Mouse (Mus musculus) thymus, adult 18-20 months (tissue): ENCODE data around the gene Ankrd44.

ENCODE experiments used
- DNase-seq, 2 experiments: peaks; one replicate each; pipeline ENCODE4 v3.0.0; 2022; ENCODE audit warnings: mixed read lengths in 2 of 2

Gene Ankrd44

DNA sequence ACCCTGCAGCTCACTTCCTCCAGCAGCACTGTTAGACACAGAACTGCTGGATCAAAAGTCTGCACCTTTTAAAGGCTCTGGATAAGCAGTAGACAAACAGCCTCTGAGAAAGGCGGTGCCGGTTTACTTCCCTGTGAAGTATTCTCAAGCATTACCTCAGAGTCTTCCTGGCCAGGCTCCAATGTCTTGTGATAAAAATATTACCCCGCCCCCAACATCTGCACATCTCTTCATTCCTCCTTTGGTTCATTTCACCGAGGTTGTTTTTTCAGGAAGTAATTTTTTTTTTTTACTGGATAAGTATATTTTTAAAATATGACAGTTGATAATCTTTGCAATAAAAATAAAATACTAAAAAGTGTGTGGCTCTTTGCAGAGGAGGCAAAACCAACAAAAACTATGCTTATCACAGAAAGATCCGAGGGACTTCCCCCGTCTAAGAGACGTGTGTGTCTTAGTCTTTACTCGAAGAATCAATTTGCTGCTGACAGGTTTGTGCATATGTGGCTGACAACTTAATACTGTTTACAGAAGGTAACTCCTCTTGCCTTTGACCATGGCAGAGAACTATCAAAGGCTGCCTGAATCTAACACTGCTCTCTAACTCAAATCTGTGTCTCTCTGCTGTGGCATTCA, 178.3 kb downstream of the Ankrd44 start:
- DNase-seq: no peak

DNA sequence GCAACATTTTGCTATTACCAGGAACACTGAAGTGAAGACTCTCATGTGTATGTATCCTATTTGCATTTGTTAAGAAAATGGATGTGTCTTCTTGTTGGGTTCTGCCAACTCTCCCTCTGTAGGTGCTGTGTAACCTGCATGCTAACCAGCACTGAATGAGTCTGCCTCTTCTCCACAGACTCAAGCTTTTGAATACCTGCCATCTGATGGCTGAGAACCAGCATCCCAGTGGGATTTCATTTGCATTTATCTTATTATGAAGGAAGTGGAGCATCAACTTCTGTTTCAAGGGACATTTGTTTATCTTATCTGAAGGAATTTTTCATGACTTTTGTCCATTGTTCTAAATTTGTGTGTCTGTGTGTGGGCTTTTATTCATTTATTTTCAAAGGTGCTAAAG, 180.5 kb downstream of the Ankrd44 start:
- no peak for DNase-seq

DNA sequence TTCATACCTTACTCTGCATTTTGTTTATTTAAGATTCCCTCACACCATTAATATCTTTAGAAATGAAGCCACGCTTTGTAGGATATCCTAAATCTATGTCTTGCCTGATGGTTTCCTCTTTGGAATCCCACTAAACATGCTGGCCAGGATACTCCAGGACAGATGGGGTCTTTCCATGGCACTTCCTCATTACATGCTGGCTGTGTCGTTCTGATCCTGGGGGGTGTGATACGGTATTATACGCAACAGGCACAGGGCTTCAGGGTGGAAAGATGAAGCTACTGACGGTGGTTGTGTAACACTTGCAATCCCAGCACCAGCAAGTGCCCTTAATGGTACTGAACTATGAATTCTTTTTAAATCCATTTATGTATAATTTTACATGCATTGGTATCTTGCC, 182.0 kb downstream of the Ankrd44 start:
- DNase-seq: no peak

DNA sequence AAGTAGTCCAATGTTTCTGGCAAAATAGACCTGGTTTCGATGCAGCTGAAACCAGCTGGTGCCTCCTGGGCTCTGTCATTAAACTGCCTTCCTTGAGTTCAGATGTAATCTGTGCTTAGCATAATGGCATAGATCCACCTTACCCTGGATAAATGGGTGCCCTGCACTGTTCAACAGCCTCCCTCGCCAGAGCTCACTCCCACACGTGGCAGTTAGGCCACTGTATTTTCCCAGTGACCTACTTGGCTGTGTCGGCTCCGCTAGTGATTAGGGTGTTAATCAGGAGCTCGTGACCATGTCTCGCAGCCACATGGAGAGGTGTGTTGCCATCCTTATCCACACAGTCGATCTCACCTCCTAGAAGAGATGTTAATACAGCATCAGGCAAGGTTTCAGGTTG, 183.1 kb downstream of the Ankrd44 start:
- no peak for DNase-seq

DNA sequence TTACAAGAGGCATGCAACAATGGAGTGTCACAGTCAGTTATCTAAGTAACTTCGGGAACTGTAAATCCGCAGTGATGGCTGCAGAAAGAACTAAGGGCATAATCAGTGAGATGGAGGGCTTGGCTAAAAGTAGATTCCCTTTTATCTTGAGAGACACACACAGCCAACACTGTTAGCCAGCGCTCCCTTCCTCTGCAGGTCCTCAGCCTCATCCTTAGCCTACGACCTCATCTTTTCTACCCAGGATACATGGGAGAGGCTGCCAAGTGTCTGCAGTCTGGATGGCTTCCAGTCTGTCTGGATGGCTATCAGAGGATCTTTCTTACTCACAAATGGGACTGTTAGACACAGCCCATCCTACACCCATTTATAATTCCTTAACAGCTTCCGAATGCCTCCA, 185.3 kb downstream of the Ankrd44 start:
- DNase-seq: no peak

DNA sequence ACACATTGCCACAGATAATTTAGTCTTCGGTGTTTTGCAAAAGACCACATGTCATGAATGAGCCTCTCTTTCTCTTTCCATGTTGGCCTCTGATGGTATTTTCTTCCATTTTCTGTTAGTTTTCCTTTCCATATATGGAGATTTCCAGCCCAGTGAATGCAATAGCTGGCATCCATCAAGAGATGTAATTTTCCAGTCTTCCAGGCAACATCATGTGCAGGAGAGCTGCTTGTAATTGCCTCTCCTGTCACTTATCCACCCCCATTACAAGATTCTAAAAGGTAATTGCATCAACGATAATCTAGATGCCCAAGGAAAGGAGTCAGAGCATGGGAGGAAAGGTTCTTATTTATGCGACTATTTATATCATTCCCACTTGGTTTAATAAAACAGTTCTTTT, 188.7 kb downstream of the Ankrd44 start:
- no peak for DNase-seq

DNA sequence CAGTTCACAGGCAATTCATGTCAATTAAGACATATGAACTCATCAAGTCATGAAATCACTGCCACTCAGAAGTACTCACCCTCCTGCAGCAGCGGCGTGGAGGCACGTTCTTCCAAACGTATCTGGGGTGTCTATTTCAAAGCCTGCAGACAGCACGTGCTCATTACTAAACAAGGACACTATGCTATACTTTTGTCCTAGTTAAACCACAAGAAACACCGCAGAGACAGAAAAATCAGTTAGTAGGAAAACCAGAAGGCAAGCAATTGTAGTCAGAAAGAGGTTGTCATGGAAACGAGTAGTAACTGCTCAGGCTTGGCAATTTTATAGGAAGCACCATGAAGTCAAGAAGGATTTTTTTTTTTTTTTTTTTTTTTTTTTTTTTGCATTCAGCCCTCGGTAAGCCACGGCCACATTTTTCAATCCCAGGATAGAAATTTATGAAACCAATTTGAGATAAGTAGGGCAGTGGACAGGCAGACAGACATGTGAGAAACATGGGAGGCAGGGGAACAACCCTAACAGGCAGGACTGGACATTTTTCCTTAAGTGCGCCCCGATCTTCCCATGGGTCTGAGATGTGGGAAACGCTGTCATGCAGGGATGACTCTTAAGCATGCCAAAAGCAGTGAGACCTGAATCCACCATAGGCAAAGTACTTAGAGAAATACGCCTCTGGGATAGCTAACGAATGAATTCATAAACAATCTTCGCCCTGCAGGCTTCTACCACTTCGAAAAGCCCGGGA, 191.1 kb downstream of the Ankrd44 start:
- DNase-seq: no peak

DNA sequence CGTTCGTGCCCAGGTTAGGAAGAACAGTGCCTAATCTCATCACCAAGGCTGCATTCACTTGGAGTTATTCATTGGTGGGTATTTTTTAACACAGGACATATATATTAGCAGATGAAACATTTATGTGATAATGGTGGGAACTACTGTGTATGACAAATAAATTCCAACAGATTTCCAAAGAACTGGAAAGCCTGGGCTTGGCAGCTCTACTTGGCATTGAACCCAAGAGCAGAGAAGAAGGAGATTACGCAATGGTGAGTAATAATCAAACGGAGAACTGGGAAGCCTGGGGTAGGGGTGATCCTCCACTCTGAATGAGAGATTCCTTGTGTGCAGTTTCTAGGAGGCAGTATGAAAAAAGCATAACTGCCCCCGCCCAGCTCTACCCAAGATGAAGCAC, 196.9 kb downstream of the Ankrd44 start:
- no peak for DNase-seq

DNA sequence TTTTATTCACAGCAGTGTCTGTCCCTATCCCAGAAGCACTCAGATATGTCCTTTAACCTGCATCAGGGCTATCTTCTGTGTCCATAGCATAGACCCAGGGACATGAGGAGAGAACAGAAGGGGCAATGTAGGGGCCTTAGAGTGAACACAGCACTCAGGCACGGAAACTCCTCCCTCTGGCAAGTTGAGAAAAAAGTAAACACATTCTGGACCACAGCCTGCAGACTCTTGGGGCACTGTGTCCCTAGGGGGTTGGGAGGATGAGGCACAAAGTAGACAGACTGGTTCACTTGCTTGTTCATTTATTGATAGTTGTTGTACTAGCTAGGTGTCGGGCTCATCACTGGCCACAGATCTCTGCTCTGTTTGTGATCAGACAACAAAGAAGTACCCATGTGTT, 199.6 kb downstream of the Ankrd44 start:
- DNase-seq: no peak

DNA sequence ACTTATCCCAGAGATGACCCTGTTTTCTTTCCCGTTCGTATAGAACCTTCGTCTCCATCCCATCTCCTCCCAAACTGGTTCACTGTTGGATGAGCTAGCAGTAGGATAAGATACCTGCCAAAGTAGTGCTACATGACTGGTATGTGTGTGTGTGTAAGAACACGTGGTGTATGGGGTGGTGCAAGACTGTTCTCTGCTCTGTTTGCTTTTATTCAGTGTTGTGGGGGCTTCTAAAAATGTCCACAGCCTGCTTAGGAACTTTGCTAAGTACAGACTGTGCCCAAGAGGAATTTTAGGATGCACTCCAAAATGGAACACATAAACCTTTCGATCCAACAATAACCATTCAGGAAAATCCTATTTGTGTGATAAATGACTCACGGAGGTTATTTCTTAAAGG, 209.3 kb downstream of the Ankrd44 start:
- no peak for DNase-seq

DNA sequence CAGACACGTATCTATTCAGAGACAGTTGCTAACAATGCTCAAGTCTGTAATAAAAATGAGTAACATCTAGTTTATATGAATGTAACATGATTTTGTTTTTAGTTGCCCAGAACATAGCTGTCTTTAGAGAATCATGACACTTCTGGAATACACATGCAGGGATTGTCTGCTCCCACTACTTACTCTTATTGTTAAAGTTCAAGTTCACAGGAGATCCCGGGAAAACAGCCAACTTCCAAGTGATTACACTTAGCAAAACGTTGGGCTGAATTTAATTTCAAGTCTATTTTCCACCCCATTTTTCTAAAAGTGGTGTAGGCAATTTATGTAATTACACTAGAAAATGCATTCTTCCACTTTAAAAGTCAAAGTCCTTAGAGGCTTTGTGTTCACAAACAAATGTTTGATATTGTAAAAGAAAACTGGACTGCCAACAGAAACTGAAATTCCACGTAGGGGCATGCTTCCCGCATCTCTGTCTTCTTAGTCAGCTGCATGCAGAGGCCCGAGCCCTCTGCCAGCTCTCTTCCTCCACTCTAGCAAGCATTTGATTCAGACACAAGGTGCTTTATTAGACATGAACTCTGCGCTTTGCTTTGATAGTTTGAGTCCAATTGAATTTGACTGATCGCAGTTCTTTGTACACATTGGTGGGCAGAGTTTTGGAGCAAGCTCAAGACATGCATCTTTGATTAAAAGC, 211.0 kb downstream of the Ankrd44 start:
- no peak for DNase-seq

DNA sequence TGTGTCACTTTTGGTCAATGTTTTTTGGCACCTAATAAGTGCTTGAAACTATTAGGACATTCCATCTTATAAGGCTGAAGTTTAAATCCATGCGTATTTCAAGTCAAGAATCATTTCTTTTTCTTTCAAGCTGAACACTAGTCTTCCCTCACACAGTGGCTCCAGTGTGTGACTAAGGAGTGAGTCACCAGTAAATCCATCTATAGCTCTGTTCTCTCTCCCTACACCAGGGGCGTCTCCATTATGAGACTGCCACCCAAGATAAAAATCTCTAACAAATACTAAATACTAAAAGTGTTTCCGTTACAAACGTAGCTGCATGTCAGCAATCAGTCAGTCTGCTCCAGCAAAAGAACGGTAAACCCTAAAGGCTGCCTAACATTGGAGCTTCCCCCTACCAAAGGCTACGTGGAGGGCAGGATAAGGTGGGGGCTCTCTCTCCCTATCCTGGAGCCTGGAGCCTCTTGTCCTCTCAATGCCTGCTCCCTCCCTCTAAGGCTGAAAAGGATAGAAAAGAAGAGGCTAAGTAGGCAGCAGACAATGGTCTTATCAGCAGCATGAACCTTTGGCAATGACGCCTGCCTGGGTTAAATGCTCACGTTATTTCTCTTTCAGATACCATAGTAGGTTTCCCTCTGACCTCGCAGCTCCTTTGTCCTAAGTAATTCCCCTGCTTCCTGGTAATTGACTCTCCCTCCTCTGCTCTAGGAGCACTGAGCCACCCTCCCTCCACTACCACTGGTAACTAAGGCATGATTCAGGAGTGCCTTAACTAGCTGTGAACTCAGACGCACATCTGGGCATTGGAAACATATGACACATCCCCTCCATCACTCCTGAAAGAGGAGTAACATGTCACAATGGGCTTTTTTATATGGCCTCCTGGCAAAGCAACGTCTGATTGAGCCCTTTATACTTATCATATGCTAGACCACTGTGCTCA, 212.7 kb downstream of the Ankrd44 start:
- DNase-seq: no peak

DNA sequence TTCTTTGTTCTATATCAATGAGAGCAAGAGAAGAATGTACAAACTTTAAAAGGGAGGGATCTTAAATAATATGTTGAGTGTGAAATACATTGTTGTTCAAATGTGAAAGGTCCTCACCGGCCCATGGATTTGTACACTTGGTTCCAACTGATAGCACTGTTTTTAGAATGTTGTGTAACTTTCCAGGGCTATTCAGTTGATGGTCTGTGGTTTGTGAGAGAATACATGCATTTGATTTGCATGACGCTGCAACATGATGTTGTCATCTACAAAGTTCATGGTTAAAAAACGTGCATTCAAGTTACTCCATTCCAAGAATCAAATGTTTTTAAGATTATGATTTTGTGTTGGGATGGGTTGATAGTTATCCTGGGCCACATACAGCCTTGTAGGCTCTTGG, 214.6 kb downstream of the Ankrd44 start:
- no peak for DNase-seq

DNA sequence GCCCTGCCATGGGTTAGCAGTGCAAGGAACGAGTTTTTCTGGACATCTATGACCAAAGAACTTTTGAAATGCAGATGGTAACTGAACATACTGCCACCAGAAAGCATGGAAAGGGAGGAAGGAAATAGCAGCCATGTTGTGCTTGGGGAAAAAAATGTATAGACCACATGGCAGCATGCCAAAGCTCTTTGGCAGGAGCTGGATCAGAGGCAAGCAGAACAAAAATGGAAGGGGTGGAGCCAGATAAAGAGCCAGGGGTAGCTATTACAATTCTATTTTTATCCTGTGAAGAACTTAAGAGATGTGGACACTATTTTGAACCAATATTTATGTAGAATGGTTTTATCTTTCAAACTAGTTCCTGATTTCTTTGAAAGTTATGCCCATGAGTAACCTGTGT, 215.6 kb downstream of the Ankrd44 start:
- no peak for DNase-seq

DNA sequence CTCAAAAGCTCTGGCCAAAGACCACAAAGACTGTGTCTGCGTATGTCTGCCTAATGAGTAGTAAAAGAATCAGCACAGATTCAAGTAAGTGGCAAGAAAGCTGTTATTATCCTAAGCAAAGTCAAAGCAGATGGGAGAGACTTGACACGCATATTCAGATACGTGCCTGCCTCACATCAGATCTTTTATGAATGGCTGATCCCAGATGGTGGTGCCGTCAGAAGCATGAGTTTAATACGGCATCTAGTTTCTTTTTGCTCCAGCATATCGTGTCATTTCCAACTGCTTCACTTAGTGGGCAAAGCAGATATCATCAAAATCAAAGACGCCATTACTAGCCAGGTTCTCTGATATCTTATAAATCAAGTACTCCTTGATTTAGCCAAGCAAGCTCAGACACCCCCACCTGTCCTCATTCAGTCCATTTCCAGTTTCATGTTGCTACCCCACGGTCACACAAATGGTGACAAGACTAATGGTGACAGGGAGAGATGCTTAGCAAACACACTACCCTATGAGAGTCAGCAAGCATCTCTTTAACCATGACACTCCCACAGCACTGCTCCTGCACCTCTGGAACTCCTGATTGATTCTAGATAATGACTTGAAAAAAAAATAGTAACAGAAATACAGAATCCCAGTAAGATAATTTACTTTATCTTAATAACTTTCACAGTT, 218.2 kb downstream of the Ankrd44 start:
- no peak for DNase-seq

DNA sequence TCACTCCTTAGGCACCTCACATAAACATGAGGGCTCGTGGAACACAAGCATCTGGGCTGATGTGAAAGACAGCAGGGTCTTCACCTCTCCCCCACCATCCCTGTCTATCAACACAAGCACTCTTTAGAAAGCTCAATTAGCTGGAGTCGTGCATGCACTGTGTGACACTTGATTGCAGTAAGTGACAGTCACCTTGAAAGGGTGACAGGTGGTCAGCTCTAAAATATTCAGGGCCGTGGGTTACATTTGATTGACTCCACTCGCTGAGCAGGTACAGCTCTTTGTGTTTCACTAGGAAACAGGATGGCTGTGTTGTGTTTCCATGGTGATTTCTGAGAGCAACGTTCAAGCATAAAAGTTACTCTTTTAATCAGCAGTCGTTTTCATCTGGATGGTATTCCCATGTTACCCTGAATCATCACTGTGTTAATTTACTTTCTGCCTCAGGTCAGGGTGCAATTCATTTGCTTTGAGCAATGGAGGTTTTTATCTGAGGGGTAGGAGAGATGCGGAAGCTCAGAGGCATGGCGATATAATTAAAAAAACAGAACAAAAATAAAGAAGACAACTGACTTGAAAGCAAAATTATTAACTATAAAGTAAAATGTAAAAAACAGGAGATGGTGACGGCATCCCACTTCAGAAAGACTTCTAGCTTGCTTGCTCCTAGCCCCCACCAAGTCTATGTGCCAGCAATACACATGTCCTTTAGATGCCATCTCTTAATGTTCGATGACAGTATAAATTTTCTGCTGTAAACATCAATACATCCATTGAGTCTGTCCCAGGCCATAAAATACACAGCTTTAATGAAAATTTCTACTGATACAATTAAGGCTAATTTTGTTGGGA, 218.9 kb downstream of the Ankrd44 start:
- DNase-seq: no peak

DNA sequence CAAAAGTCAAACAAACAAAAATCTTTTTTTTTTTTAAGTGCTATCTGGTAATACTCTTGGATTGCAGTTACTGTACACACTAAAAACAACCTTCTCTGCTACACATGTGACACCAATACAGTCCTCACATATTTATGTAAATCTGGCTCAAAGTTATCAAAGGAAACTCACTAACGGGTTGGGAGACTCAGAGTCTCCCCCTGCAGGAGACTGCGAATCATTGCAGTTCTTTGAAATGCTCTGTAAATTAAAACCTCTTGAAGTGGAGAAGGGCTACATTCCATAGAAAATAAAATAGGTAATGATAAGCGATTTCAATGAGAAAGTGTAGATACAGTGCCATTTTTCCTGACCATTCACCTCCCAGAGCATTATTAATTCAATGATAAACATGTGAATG, 219.6 kb downstream of the Ankrd44 start:
- no peak for DNase-seq

DNA sequence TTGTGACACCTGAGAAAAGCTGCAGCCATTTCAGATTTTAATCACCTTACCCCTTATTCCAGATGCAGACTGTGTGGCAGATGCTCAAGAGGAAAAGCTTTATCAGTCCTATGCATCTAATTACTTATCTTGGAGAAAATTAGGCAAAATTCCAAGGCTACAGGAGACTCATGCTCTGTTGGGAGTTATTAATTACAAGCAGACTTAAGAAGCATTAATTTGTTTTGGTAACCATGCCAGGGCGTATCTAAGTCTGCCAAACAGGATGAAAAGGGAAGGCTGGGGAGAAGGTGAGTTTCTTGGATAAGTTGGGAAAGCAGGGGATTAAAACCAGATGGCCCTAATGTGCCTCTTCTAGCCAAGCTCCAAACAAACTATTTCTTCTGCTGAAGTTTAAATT, 222.7 kb downstream of the Ankrd44 start:
- no peak for DNase-seq

DNA sequence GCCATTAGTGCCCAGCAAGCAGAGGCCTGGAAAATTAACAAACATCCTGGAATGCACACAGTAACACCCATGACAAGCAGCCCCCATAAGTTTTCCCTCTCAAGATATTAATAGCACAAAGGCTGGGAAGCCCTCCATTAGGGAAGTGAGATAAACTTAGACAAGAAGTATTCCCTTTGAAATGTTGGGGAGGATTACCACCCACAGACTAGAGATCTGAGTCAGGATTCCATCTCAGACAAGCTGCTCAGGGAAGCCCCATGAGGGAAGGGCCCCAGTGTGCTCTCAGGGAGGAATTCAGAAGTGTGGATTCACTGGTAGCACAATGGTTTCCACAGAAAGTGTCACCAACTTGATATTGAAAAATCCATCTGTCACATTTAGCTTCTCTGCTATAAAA, 223.3 kb downstream of the Ankrd44 start:
- DNase-seq: no peak

DNA sequence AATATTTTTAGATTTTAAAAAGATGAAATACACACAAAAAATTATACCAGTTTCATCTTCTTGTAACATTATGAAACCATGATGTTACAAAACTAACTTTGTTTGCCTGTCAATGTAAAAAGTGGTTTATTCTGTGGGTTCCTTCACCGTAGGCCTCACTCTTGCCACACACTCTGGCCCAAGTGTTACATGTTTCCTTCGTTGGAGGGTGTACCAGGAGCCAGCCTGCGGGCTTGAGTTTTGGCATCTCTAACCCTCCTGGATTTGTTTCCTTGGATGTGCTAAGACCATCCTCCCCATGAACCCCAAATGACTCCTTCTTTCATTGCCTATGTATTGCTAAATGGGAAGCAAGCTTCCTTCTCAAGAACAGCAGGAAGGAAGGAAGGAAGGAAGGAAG, 230.8 kb downstream of the Ankrd44 start:
- no peak for DNase-seq

DNA sequence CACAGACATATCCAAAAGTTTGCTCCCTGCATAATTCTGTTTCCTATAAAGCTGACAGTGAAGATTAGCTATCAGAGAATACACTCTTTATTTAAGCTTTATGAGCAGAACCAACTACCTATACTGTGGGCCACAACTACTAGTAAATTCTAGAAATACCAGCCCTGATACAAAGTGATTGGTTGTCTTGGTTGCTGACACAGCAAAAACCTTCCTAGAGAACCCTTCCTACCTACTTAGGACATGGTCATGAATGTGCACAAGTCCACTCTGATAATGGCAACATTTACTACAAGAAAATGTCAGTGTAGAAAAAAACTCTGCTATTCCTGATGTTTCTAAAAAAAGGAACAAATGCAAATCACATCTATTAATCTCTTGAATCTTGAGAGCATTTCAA, 234.4 kb downstream of the Ankrd44 start:
- DNase-seq: no peak
